Mouse (Mus musculus): ENCODE data around the gene Pla2g4a.
A peak's percentile ranks its signal among the peaks of the same experiment; 100 is the strongest.
"Not testable (repeated sequence)": the region's sequence is repeated elsewhere in the genome, so short reads cannot be mapped to it uniquely, and the experiment has no call there.

The Pla2g4a gene

GRCm38 (mm10) chr1:149937825-149938224, 23.3 kb downstream of the Pla2g4a start:
- no peak for DNase-seq (ENCODE audit: low spot score in 2 of 2)

- no peak for DNase-seq (ENCODE audit: low spot score in 2 of 2)
Observed at GRCm38 (mm10) chr1:149929140-149929539, 31.9 kb downstream of the Pla2g4a start.

- not testable (repeated sequence) for DNase-seq (ENCODE audit: low spot score in 2 of 2)
Observed at GRCm38 (mm10) chr1:149923737-149924136, 37.4 kb downstream of the Pla2g4a start.

- DNase-seq (ENCODE audit: low spot score in 2 of 2), result no peak
Observed at GRCm38 (mm10) chr1:149922219-149922618, 38.9 kb downstream of the Pla2g4a start.

- no peak for DNase-seq (ENCODE audit: low spot score in 2 of 2)
Observed at GRCm38 (mm10) chr1:149921325-149921724, 39.8 kb downstream of the Pla2g4a start.

- no peak for DNase-seq (ENCODE audit: low spot score in 2 of 2)
Observed at GRCm38 (mm10) chr1:149919301-149919700, 41.8 kb downstream of the Pla2g4a start.

- no peak for DNase-seq (ENCODE audit: low spot score in 2 of 2)
Observed at GRCm38 (mm10) chr1:149912984-149913383, 48.1 kb downstream of the Pla2g4a start.

GRCm38 (mm10) chr1:149911050-149911449, 50.0 kb downstream of the Pla2g4a start:
- no peak for DNase-seq (ENCODE audit: low spot score in 2 of 2)

GRCm38 (mm10) chr1:149898001-149898625, 63.0 kb downstream of the Pla2g4a start:
- DNase-seq (ENCODE audit: low spot score in 2 of 2), result no peak

- DNase-seq (ENCODE audit: low spot score in 2 of 2), result no peak
Observed at GRCm38 (mm10) chr1:149896590-149896989, 64.5 kb downstream of the Pla2g4a start.

GRCm38 (mm10) chr1:149894940-149895339, 66.2 kb downstream of the Pla2g4a start:
- no peak for DNase-seq (ENCODE audit: low spot score in 2 of 2)

- DNase-seq (ENCODE audit: low spot score in 2 of 2), result no peak
Observed at GRCm38 (mm10) chr1:149893903-149894302, 67.2 kb downstream of the Pla2g4a start.

GRCm38 (mm10) chr1:149891057-149891456, 70.0 kb downstream of the Pla2g4a start:
- no peak for DNase-seq (ENCODE audit: low spot score in 2 of 2)

GRCm38 (mm10) chr1:149882419-149883025, 78.6 kb downstream of the Pla2g4a start:
- DNase-seq (ENCODE audit: low spot score in 2 of 2), result no peak

- no peak for DNase-seq (ENCODE audit: low spot score in 2 of 2)
Observed at GRCm38 (mm10) chr1:149878175-149878574, 82.9 kb downstream of the Pla2g4a start.

- DNase-seq (ENCODE audit: low spot score in 2 of 2), result no peak
Observed at GRCm38 (mm10) chr1:149876502-149876901, 84.6 kb downstream of the Pla2g4a start.

- no peak for DNase-seq (ENCODE audit: low spot score in 2 of 2)
Observed at GRCm38 (mm10) chr1:149871625-149872024, 89.5 kb downstream of the Pla2g4a start.

GRCm38 (mm10) chr1:149867323-149867722, 93.8 kb downstream of the Pla2g4a start:
- DNase-seq (ENCODE audit: low spot score in 2 of 2), result no peak

- DNase-seq (ENCODE audit: low spot score in 2 of 2), result no peak
Observed at GRCm38 (mm10) chr1:149866202-149866601, 94.9 kb downstream of the Pla2g4a start.

GRCm38 (mm10) chr1:149862801-149863200, 98.3 kb downstream of the Pla2g4a start:
- DNase-seq (ENCODE audit: low spot score in 2 of 2), result no peak

GRCm38 (mm10) chr1:149862181-149862580, 98.9 kb downstream of the Pla2g4a start:
- no peak for DNase-seq (ENCODE audit: low spot score in 2 of 2)

GRCm38 (mm10) chr1:149861543-149861942, 99.5 kb downstream of the Pla2g4a start:
- DNase-seq (ENCODE audit: low spot score in 2 of 2), result no peak

- DNase-seq (ENCODE audit: low spot score in 2 of 2), result no peak
Observed at GRCm38 (mm10) chr1:149858734-149859133, 102.4 kb downstream of the Pla2g4a start.

- peak; percentile 63 to 70 for DNase-seq (ENCODE audit: low spot score in 2 of 2)
Observed at GRCm38 (mm10) chr1:149856720-149857119, 104.4 kb downstream of the Pla2g4a start.

All from frontal cortex, postnatal 14 days (tissue).